Mouse (Mus musculus): ENCODE measurements around the gene Mycs.

Mycs gene

DNA sequence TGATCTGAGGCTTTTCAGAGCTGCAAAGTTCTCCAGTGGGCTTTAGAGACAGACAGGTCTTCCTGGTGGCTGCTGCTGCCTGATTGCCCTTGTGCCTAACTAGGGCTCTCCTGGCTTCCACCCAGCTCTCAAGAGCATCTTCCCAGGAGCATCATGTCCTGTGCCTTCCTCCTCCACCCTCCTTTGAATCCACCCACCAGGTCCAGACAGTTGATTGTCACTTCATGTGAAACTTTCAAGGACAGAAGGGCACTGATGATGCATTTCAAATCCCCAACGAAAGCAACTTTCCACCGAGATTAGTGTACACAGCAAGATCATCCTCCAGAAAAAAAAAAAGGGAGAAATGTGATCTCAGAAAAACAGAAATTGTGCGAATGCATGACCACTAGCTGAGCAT lies at the start of gene Mycs:
Gene Mycs (minus strand): TSS at position 101 of the 400 bp plus-strand sequence.
- no peak for DNase-seq (ENCODE audit: low spot score)

DNA sequence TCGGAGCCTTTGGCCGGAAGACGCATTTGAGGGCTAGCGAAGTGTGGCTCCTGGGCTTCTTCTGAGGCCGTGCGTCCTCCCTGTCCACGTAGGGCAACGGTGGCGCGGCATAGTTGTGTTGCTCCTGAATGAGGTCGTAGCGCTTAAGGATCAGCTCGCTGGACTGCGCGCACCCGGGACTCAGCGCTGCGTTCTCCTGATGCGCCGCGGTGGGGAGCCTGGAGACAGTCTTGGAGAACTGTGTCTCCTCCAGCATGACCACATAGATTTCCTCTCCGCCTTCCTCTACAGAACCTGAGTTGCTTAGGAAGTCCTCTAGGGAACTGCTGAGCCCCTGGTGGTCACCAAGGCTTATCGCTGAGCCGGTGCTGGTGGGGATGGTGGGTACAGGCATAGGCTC lies 1.0 kb downstream of the Mycs start:
- no peak for DNase-seq (ENCODE audit: low spot score)
